Mouse (Mus musculus): ENCODE data around the gene Gpat3.
A peak's percentile ranks its signal among the peaks of the same experiment; 100 is the strongest.

Gene Gpat3

GRCm38 (mm10) chr5:100845485-100845847 lies at the start of gene Gpat3:
Gpat3 (plus strand) TSS chr5:100845713.
- peak; percentile 35 to 38 for DNase-seq

DNA sequence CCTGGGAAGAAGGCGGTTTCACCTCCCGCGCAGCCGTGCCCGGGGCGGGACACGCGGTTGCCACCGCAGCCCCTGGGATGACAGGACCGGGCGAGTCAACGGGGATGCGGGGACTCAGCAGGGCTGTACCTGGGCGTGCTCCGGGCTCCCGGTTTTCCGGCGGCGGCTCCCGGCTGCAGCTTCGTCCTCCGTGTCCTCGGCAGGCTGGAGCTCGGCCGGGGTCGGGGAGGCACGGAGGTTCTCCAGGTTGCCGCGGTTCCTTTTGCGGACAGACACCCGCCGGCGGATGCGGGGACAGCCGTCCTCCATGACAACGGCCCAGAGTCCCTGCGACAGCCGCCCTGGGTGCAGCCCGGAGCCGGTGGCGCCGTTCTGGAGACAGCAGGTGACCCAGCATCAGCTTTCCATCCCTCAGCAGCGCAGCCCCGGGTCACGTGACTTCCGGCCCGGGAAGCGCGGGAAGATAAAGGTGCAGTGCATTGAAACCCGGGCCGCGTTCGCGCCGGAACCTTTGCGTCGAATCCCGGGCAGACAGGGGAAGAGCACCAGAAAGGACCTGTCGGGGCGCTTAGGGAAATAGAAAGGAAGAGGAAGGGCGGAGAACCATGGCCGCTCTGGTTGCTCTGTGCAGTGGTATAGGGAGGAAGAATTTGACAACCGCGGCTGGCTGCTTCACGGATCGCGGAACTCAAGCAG lies 47.2 kb upstream of the Gpat3 start, which contains the start of the genes Helq and Mrps18c:
Gene Helq (minus strand): TSS at position 434 of the 696 bp plus-strand sequence.
Gene Mrps18c (plus strand): TSS at position 463 of the 696 bp plus-strand sequence.
- peak; percentile 97 for DNase-seq

DNA sequence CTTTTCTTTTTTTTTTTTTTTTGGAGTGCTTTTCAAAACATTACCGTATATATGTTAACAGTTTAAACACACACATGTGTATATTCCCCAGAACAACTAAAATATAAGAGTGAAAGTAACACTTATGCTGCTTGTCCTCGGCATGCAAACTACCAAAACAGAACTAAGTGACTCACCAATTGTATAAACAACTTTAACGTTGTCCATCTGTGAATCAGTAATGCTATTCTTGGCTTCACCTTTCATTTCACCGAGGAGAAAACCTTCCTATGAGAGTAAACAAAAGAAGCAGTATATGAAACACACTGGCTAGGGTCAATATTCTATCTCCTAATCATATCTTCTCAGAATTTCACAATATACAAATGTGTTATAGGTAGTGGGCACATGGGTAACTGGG lies 27.2 kb upstream of the Gpat3 start:
- DNase-seq = no peak

DNA sequence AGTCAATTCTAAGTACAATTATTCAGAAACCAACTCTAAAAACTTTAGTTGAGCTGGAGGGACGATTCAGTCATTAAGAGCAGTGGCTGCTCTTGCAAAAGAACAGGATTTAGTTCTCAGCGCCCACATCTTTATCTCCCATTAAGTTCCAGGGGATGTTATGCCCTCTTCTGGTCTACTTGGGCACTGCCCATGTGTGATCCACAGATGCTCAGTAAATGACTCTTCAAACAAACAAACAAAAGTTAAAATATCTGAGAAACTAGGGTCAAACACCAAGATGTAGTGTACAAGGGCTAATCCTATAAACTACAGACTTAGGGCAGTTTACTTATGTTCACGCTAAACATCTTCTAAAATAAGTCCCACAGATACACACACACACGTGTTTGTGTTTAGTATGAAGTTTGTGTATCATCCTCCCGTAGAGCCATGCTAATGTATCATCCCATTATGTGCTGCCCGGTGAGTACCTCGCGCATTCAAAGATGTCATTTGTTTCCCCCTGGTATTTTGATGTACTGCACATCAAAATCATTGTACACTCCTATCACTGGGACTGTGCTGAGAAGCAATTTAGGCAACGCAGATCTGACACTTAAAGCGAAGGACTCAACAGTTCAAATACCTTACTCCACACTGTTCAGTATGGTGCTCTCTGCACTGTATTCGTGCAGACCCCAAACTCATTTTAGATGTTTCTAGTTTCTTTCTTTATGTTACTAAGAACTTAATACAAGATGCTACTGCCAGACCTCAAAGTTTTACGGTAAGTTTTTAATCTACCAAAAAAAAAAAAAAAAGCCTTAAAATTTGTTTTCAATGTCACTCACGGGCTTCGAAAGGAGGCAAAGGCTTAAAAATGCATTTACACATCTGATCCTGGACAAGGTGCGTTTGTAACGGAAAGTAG lies 25.7 kb upstream of the Gpat3 start:
- DNase-seq = no peak

DNA sequence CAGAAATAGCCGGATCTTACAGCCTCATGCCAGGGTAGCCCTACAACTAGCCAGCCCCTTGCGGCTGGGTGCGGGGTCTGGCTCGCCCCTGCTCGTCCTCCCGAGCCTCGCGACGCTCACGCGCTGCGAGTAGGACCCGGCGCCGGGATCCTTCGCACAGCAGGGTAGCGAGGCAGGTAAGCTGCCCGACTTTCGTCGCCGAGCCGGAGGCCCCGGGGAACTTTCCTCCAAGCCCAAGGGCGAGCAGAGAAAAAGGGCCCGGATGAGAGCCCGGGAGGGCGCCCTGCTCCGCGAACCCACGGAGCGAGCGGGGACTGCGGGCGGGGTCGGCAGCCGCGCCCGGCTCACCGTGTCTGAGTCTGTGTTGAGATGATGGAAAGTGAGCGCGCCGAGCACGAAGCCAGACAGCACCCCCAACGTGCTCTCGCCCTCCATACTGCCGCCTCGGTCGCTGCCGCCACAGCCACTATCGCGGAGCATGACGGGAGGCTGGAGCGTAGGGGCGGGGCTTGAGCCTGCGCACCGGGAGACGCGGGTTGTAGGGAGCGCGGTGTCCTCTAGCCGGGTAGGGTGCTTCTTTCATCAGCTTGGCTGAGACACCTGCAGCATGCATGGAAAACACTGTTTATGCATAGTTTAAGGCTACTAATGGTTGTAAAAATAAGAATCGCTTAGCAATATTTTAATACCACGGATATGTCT lies 24.9 kb upstream of the Gpat3 start, which contains the start of gene Abraxas1:
Gene Abraxas1 (minus strand): TSS at position 483 of the 702 bp plus-strand sequence.
- peak; percentile 88 to 94 for DNase-seq

- DNase-seq = no peak
Observed at GRCm38 (mm10) chr5:100821375-100821774, 24.1 kb upstream of the Gpat3 start.

DNA sequence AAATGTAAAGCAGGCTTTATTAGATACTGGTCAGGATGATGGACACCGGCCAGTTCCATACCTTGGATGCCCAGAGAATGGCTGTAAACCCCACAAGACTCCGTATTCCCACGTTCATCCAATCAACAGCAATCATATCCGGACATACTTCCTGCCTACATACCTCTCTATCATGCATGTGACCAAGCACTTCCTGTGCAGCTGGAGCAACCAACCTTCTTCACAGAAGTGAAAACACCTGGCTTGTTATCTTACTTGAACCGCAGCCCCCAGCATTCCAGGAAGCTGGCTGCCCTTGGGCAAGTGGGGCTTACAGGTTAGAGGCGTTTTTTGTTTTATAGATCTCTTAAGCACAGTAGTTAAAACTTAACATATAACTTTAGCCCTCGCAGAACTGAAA lies 22.7 kb upstream of the Gpat3 start:
- no peak for DNase-seq

DNA sequence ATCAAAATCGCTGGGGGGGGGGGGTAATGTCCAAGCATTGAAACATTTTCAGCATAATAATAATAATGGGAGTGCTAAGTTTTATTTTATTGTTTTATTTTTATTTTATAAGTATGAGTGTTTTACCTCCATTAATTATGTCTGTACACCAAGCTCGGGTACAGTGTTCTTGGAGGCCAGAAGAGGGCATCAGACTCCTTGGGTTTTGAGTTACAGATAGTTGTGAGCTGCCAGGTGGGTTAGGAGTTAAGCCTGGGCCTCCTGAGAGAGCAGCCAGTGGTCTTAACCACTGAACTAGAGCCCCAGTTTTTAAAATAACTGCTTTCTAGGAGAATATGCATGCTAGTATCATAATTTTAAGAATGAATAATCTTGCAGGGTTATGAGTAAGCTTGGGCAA lies 19.5 kb upstream of the Gpat3 start:
- DNase-seq = peak; percentile 13 to 29

DNA sequence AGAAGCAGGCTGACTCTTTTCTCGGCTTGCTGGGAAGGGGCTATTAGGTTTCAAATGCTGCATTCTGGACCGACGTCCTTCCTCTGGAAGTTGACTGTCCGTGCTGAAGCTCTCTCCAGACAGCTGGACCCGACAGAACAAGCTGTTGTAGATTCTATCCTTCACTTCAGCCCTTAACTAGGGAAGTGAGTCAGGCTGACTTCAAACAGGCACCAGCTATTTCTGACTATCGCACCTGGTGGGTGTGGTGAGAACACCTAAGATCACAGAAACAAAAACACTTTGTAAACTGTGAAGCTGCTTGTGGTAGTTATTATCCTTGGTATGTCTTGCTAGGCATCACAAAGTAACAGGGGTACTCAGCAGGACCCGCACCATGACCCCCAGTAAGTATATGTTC lies 19.0 kb upstream of the Gpat3 start:
- no peak for DNase-seq

DNA sequence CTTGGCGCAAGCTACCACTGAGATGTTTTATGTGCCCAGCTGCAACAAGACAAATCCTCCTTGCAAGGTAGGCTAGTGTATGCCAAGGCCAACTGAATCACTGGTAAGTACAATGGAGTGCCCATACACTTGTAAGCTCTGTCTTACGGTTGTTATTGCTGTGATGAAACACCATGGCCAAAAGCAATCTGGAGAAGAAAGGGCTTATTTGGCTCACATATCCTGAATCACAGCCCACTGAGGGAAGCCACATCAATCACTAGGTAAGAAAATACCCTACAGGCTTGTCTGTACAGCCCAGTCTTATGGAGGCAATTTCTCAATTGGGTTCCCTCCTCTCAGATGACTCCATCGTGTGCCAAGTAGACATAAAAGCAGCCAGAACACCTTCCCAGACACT lies 16.8 kb upstream of the Gpat3 start:
- no peak for DNase-seq

DNA sequence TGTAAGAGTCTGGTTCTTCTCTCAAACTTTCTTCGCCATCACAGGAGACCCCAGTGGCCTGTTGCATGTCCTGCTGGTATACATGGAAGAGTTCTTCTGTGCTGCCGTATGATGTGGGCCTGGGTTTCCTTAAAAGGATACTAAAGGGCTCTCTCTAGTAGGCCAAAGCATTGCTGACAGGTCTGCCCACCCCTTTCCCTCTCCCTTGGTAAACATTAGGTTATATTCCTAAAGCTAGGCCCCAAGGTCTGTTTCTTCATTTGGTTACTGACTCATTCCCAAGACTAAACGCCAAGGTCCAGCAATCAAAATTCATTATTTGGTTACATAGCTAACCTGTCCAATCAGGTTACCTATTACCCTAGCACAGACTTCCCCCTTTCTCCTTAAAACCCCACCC lies 12.8 kb upstream of the Gpat3 start:
- no peak for DNase-seq

DNA sequence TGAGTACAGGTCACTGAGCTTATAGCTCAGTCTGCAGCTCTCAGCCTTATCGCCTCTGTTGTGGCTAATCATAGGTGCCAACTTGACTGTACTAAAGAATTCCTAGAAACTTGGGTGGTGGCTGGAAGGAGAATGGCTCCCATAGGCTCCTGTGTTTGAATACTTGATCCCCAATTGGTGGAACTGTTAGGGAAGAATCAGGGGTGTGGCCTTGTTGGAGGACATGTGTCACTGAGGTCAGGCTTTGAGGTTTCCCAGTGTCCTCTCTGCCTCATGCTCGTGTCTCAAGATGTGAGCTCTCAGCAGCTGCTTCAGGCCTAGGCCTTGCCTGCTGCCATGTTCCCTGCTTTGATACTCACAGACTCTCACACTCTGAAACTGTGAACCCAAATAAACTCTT lies 11.7 kb upstream of the Gpat3 start:
- DNase-seq = no peak

DNA sequence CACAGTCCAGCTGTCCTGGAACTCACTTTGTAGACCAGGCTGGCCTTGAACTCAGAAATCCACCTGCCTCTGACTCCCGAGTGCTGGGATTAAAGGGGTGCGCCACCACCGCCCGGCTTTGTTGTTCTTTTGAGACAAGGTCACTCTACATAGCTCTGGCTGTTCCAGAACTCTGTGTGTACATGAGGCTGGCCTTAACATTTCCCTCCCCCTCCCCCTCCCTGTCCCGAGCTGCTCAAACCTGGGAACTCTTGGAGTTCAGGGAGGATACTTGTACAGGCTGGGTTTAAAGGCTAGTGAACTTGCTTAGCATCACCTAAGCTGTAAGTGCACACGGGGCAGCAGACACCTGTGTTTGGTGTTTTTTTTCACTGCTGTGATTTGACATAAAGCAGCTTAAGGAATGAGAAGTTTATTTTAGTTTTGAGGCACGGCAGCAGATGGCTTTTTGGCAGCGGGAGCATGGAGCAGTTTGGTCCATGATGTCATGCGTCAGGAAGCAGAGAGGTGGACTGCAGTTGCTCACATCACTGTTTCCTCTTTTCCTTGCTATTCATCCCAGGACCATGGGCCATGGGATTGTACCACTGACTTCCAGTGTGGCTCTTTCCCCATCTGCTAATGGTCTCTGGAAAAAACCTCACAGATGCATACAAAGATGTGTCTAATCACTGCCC lies 9.5 kb upstream of the Gpat3 start:
- no peak for DNase-seq

DNA sequence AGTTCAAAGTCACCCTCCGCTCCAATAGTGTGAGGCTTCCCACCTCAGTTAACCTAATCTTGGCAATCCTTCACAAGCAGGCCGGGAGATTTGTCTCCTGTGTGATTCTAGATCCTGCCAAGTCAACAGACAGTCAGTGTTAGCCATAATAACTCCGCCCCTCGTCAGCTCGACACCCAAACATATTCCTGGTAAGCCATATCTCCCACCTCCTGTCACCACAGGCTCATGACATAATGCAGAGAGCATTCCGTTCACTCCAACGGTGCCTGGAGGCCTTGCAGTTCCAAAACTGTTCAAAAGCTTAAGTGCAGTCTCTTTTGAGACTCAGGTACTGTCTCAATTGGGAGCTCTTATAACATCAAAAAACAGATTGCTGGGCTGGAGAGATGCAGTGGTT lies 7.6 kb upstream of the Gpat3 start:
- no peak for DNase-seq

- DNase-seq = no peak
Observed at GRCm38 (mm10) chr5:100844485-100844884, 1.0 kb upstream of the Gpat3 start.

DNA sequence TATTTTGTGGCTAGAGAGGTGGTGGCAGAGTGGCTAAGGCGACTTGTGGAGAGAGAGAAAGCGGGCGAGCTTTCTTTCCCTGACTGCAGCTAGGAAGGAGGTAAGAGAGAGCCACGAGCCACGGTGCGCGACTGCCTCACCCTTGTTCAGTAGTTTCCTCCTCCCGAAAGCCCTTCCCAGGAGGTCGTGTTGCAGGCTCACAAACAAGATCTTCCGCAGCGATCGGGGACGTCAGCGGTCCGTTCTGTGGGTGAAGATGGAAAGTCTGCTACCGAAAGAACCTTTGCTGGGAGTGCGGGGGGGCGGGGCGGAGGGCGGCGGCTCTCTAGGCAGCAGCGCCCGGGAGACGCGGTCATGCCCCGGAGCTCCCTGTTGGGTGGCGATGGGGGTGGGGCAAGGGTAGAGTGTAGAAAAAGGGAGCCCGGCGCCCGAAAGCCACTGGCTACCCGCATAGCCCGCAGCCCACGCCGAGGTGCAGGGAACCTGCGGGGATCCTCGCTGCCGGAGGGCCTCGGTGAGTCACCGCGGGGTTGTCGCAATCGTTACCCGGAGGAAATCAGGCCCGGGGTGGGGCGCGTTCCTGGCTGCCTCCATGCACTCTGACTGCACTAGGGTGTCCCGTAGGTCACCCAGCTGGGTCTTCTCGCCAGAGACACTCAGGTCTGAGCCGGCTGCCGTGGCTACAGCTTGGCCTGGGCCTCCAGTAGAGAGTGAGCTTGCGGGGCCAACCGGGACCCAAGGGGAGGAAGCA lies 510 bp downstream of the Gpat3 start:
- peak; percentile 39 to 49 for DNase-seq

DNA sequence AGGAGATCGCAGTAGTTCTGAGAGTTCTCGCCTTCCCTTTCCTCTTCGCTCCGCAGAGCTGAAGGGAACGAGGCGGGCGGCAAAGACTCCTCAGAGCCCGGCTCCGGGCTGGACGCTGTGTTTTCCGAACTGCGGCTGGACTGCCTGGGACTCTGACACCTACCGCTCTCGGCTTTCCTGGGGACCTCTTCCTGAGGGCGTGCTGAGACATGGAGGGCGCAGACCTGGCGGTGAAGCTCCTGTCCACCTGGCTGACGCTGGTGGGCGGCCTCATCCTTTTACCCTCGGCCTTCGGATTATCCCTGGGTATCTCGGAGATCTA lies 1.0 kb downstream of the Gpat3 start:
- no peak for DNase-seq

GRCm38 (mm10) chr5:100847143-100847542 lies 1.6 kb downstream of the Gpat3 start:
- DNase-seq = no peak

DNA sequence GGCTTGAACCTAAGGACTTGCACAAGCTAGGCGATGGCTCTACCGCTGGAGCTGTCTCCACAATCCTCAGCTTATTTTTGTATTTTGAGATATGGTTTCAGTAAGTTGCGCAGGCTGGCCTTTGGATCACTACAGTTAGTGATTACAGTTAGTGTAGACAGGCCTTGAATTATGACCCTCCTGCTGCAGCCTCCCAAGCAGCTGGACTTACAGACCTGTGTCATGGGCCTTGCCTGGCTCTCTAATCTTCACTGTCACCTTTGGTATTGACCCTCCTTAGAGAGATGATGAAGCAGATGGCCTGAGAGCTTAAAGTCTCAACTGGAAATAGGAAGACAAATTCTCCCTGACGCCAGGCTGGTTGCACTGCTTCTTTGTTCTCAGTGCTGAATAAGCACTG lies 8.4 kb downstream of the Gpat3 start:
- DNase-seq = no peak

GRCm38 (mm10) chr5:100856552-100856951 lies 11.0 kb downstream of the Gpat3 start:
- DNase-seq = no peak

DNA sequence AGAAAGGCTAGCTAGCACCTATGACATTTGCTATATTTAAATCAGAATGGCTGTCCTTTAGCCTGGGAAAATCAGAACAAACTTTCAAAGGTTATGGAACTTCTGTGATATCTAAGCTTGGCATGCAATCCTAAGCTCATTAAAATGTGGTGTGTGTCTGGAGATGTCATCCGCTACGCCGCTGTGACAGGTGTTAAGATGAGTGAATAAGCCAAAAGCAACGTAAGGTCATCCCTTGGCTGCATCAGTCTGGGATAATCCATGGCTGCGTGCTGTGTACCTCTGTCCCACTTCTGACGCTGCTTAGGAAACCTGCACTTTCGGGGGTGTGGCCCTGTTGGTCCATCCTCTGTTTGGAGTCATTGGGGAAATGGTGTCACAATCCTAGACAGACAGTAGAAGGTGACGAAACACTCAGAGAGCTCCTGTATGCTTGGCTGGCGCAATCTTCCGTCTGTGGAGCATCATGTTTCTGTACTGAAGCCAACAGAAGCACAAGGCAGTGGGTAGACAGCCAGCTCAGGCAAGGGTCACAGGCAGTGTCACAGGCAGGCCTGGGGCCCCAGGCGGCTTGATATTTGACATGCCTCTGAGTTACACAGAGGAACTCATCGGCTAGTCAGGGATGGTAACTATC lies 15.0 kb downstream of the Gpat3 start:
- DNase-seq = peak; percentile 24 to 30

DNA sequence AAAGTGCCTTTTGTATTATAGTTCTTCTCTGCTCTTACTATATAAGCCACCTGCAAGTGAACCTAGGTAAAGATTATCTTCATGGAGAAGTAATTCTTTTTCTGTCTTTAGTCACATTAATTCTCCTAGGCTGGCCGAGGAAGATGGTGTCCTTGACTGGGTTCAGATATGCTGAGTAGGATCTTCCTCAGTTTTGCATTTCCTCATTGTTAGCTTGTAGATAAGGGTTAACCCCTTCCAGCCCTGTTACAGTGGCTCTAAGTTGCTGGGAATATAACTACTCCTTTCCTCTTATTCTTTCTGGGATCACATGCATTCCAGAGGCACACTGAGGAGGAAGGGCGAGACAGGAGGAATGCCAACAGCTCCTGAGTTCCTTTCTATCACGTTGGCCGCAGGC lies 15.6 kb downstream of the Gpat3 start:
- no peak for DNase-seq

All from cerebellum, postnatal 10 days (tissue).